Mouse (Mus musculus): ENCODE measurements around the gene Ubac2. TPM values are rescaled to one million over a fixed set of nuclear protein-coding genes. Genes with fewer than 3 reads are reported as not detected.

Ubac2 gene
- total RNA-seq, 2 experiments from 2014 or later: 34.2 to 36.0 TPM

- DNase-seq (ENCODE audit: low spot score in 2 of 2): no peak
Observed at GRCm38 (mm10) chr14:121994846-121995556, 116.6 kb downstream of the Ubac2 start.

- no peak for DNase-seq (ENCODE audit: low spot score in 2 of 2)
Observed at GRCm38 (mm10) chr14:121995557-121995870, 117.1 kb downstream of the Ubac2 start.

- no peak for DNase-seq (ENCODE audit: low spot score in 2 of 2)
Observed at GRCm38 (mm10) chr14:121996786-121997185, 118.4 kb downstream of the Ubac2 start.

GRCm38 (mm10) chr14:121999455-121999854 lies 121.0 kb downstream of the Ubac2 start:
- no peak for DNase-seq (ENCODE audit: low spot score in 2 of 2)

- no peak for DNase-seq (ENCODE audit: low spot score in 2 of 2)
Observed at GRCm38 (mm10) chr14:122000346-122001105, 122.1 kb downstream of the Ubac2 start.

GRCm38 (mm10) chr14:122002224-122002623 lies 123.8 kb downstream of the Ubac2 start:
- no peak for DNase-seq (ENCODE audit: low spot score in 2 of 2)

- no peak for DNase-seq (ENCODE audit: low spot score in 2 of 2)
Observed at GRCm38 (mm10) chr14:122003812-122004211, 125.4 kb downstream of the Ubac2 start.

- no peak for DNase-seq (ENCODE audit: low spot score in 2 of 2)
Observed at GRCm38 (mm10) chr14:122008261-122008660, 129.8 kb downstream of the Ubac2 start.

- DNase-seq (ENCODE audit: low spot score in 2 of 2): no peak
Observed at GRCm38 (mm10) chr14:122009502-122009901, 131.1 kb downstream of the Ubac2 start.

GRCm38 (mm10) chr14:122010301-122010700 lies 131.9 kb downstream of the Ubac2 start:
- no peak for DNase-seq (ENCODE audit: low spot score in 2 of 2)

GRCm38 (mm10) chr14:122011768-122012167 lies 133.3 kb downstream of the Ubac2 start:
- DNase-seq (ENCODE audit: low spot score in 2 of 2): no peak

- no peak for DNase-seq (ENCODE audit: low spot score in 2 of 2)
Observed at GRCm38 (mm10) chr14:122012193-122012592, 133.8 kb downstream of the Ubac2 start.

GRCm38 (mm10) chr14:122012814-122013213 lies 134.4 kb downstream of the Ubac2 start:
- DNase-seq (ENCODE audit: low spot score in 2 of 2): no peak

- no peak for DNase-seq (ENCODE audit: low spot score in 2 of 2)
Observed at GRCm38 (mm10) chr14:122013417-122013951, 135.1 kb downstream of the Ubac2 start.

- no peak for DNase-seq (ENCODE audit: low spot score in 2 of 2)
Observed at GRCm38 (mm10) chr14:122017958-122018357, 139.5 kb downstream of the Ubac2 start.

- DNase-seq (ENCODE audit: low spot score in 2 of 2): no peak
Observed at GRCm38 (mm10) chr14:122019389-122019788, 141.0 kb downstream of the Ubac2 start.

GRCm38 (mm10) chr14:122020567-122020966 lies 142.1 kb downstream of the Ubac2 start:
- DNase-seq (ENCODE audit: low spot score in 2 of 2): no peak

- no peak for DNase-seq (ENCODE audit: low spot score in 2 of 2)
Observed at GRCm38 (mm10) chr14:122023054-122023453, 144.6 kb downstream of the Ubac2 start.

GRCm38 (mm10) chr14:122023928-122024327 lies 145.5 kb downstream of the Ubac2 start:
- DNase-seq (ENCODE audit: low spot score in 2 of 2): no peak

- no peak for DNase-seq (ENCODE audit: low spot score in 2 of 2)
Observed at GRCm38 (mm10) chr14:122028926-122029745, 150.7 kb downstream of the Ubac2 start.

- DNase-seq (ENCODE audit: low spot score in 2 of 2): no peak
Observed at GRCm38 (mm10) chr14:122029851-122030250, 151.4 kb downstream of the Ubac2 start.

GRCm38 (mm10) chr14:122032045-122032444 lies 153.6 kb downstream of the Ubac2 start:
- no peak for DNase-seq (ENCODE audit: low spot score in 2 of 2)

Measured in left cerebral cortex, adult 18-20 months (tissue).